Mouse (Mus musculus): ENCODE results near the gene Loxl1. TPM values are rescaled to one million over a fixed set of nuclear protein-coding genes. Genes with fewer than 3 reads are reported as not detected.
"Not testable (repeated sequence)": the region's sequence is repeated elsewhere in the genome, so short reads cannot be mapped to it uniquely, and the experiment has no call there.

Gene Loxl1
- polyA plus RNA-seq, 1 experiment, result 5.1 TPM

GRCm38 (mm10) chr9:58266571-58267011 is 46.4 kb downstream of the Loxl1 start:
- H3K79me3 ChIP-seq (ENCODE audit: low read depth), result no peaks in the 10 kb centered on the region
- H3K79me2 ChIP-seq (ENCODE audit: control insufficient read depth, insufficient read depth), result no peaks in the 10 kb centered on the region
- no peaks in the 10 kb centered on the region for H3K27me3 ChIP-seq (ENCODE audit: control insufficient read depth, insufficient read depth, insufficient read length)
- no peak overlapping the region for H3ac ChIP-seq (ENCODE audit: control insufficient read depth, insufficient read length, low read depth)
- TF ChIP-seq FOSL1 (IDR thresholded peaks at IDR 0.05; ENCODE audit: insufficient read depth, low read length, poor library complexity, severe bottlenecking), result no peak
- no peak overlapping the region for H3K4me3 ChIP-seq (ENCODE audit: insufficient read depth, poor library complexity, severe bottlenecking)
- no peaks in the 10 kb centered on the region for H3K36me3 ChIP-seq (ENCODE audit: control insufficient read depth, insufficient read depth)

DNA sequence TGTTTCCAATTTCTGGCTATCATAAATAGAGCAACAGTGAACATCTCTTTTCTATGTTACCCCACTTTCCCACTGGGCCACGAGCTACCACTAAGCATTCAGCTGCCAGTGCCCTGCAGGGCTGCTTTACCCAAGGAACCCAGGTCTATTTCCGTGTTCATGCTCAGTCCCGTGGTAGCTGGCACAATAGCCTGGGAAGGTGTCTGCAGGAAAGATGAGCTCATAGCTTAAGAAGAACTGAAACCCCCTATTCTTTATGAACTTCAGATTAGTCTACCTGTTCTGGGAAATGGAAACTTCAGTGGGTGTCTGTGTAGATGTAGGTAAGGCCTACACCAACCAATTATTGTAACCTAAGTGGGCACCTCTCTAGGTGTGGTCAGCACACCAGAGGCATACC is 47.6 kb downstream of the Loxl1 start:
- H3K27me3 ChIP-seq (ENCODE audit: control insufficient read depth, insufficient read depth, insufficient read length), result no peaks in the 10 kb centered on the region
- TF ChIP-seq MYOD1 (IDR thresholded peaks at IDR 0.05; ENCODE audit: control insufficient read depth, insufficient read length, low read depth), result no peak
- TF ChIP-seq MAX (IDR thresholded peaks at IDR 0.05), result no peak
- TF ChIP-seq CTCF (IDR thresholded peaks at IDR 0.05; ENCODE audit: control insufficient read depth, insufficient read depth, insufficient read length), result no peak
- no peak for TF ChIP-seq USF1 (IDR thresholded peaks at IDR 0.05; ENCODE audit: low read depth)
- no peak for TF ChIP-seq FOSL1 (IDR thresholded peaks at IDR 0.05; ENCODE audit: insufficient read depth, low read length, poor library complexity, severe bottlenecking)
- TF ChIP-seq CEBPB (IDR thresholded peaks at IDR 0.05; ENCODE audit: low read depth), result no peak
- no peak for TF ChIP-seq MYOG (IDR thresholded peaks at IDR 0.05; ENCODE audit: control insufficient read depth, extremely low read depth, insufficient read length)
- H3ac ChIP-seq (ENCODE audit: control insufficient read depth, insufficient read length, low read depth), result no peak overlapping the region
- no peak overlapping the region for H3K4me3 ChIP-seq (ENCODE audit: insufficient read depth, poor library complexity, severe bottlenecking)
- no peaks in the 10 kb centered on the region for H3K36me3 ChIP-seq (ENCODE audit: control insufficient read depth, insufficient read depth)
- H3K79me3 ChIP-seq (ENCODE audit: low read depth), result no peaks in the 10 kb centered on the region
- no peaks in the 10 kb centered on the region for H3K79me2 ChIP-seq (ENCODE audit: control insufficient read depth, insufficient read depth)

DNA sequence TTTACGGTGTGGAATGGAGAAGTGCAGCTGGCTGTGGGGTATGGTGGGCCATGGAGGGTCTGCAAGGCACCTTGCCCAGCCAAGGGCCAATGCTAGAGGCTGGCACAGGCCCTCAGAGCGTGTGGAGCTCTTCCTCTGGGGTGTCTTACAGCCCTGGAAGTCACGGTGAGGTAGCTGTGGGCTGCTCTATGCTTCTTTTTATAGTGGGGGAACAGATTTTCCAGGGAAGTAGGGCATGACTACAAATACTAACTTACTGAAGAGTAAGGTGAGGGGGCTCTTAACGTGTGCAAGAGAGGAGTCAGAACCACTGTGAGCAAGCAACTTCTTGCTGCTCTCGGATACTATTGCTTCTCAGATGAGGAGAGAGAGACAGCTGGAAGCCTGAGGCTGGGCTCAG is 50.5 kb downstream of the Loxl1 start:
- Histone ChIP-seq H3K27me3 (ENCODE audit: control insufficient read depth, insufficient read depth, insufficient read length) (no peaks in the 10 kb centered on the region), H3K36me3 (ENCODE audit: control insufficient read depth, insufficient read depth) (no peaks in the 10 kb centered on the region), H3ac (ENCODE audit: control insufficient read depth, insufficient read length, low read depth) (no peak overlapping the region), H3K79me2 (ENCODE audit: control insufficient read depth, insufficient read depth) (no peaks in the 10 kb centered on the region), H3K79me3 (ENCODE audit: low read depth) (no peaks in the 10 kb centered on the region), H3K4me3 (ENCODE audit: insufficient read depth, poor library complexity, severe bottlenecking) (no peak overlapping the region)
- TF ChIP-seq MAX (IDR thresholded peaks at IDR 0.05), result no peak
- no peak for TF ChIP-seq FOSL1 (IDR thresholded peaks at IDR 0.05; ENCODE audit: insufficient read depth, low read length, poor library complexity, severe bottlenecking)
- TF ChIP-seq CEBPB (IDR thresholded peaks at IDR 0.05; ENCODE audit: low read depth), result no peak
- TF ChIP-seq MYOD1 (IDR thresholded peaks at IDR 0.05; ENCODE audit: control insufficient read depth, insufficient read length, low read depth), result no peak
- TF ChIP-seq MYOG (IDR thresholded peaks at IDR 0.05; ENCODE audit: control insufficient read depth, extremely low read depth, insufficient read length), result no peak
- TF ChIP-seq CTCF (IDR thresholded peaks at IDR 0.05; ENCODE audit: control insufficient read depth, insufficient read depth, insufficient read length), result no peak
- no peak for TF ChIP-seq USF1 (IDR thresholded peaks at IDR 0.05; ENCODE audit: low read depth)

- Histone ChIP-seq H3K36me3 (ENCODE audit: control insufficient read depth, insufficient read depth) (no peaks in the 10 kb centered on the region), H3K27me3 (ENCODE audit: control insufficient read depth, insufficient read depth, insufficient read length) (no peaks in the 10 kb centered on the region), H3ac (ENCODE audit: control insufficient read depth, insufficient read length, low read depth) (no peak overlapping the region), H3K4me3 (ENCODE audit: insufficient read depth, poor library complexity, severe bottlenecking) (no peak overlapping the region), H3K79me2 (ENCODE audit: control insufficient read depth, insufficient read depth) (no peaks in the 10 kb centered on the region), H3K79me3 (ENCODE audit: low read depth) (no peaks in the 10 kb centered on the region)
- no peak for TF ChIP-seq CTCF (IDR thresholded peaks at IDR 0.05; ENCODE audit: control insufficient read depth, insufficient read depth, insufficient read length)
- no peak for TF ChIP-seq MYOD1 (IDR thresholded peaks at IDR 0.05; ENCODE audit: control insufficient read depth, insufficient read length, low read depth)
- TF ChIP-seq FOSL1 (IDR thresholded peaks at IDR 0.05; ENCODE audit: insufficient read depth, low read length, poor library complexity, severe bottlenecking), result no peak
- TF ChIP-seq CEBPB (IDR thresholded peaks at IDR 0.05; ENCODE audit: low read depth), result no peak
- TF ChIP-seq MYOG (IDR thresholded peaks at IDR 0.05; ENCODE audit: control insufficient read depth, extremely low read depth, insufficient read length), result no peak
- no peak for TF ChIP-seq MAX (IDR thresholded peaks at IDR 0.05)
- TF ChIP-seq USF1 (IDR thresholded peaks at IDR 0.05; ENCODE audit: low read depth), result no peak
These were observed 57.0 kb downstream of the Loxl1 start for GRCm38 (mm10) chr9:58255704-58256685.

GRCm38 (mm10) chr9:58255105-58255504 is 57.9 kb downstream of the Loxl1 start:
- no peaks in the 10 kb centered on the region for H3K79me3 ChIP-seq (ENCODE audit: low read depth)
- TF ChIP-seq MYOD1 (IDR thresholded peaks at IDR 0.05; ENCODE audit: control insufficient read depth, insufficient read length, low read depth) (no peak), USF1 (IDR thresholded peaks at IDR 0.05; ENCODE audit: low read depth) (no peak), CTCF (IDR thresholded peaks at IDR 0.05; ENCODE audit: control insufficient read depth, insufficient read depth, insufficient read length) (no peak), MYOG (IDR thresholded peaks at IDR 0.05; ENCODE audit: control insufficient read depth, extremely low read depth, insufficient read length) (no peak)
- H3K36me3 ChIP-seq (ENCODE audit: control insufficient read depth, insufficient read depth), result no peaks in the 10 kb centered on the region
- H3K27me3 ChIP-seq (ENCODE audit: control insufficient read depth, insufficient read depth, insufficient read length), result no peaks in the 10 kb centered on the region
- no peak overlapping the region for H3K4me3 ChIP-seq (ENCODE audit: insufficient read depth, poor library complexity, severe bottlenecking)
- H3ac ChIP-seq (ENCODE audit: control insufficient read depth, insufficient read length, low read depth), result no peak overlapping the region
- H3K79me2 ChIP-seq (ENCODE audit: control insufficient read depth, insufficient read depth), result no peaks in the 10 kb centered on the region

DNA sequence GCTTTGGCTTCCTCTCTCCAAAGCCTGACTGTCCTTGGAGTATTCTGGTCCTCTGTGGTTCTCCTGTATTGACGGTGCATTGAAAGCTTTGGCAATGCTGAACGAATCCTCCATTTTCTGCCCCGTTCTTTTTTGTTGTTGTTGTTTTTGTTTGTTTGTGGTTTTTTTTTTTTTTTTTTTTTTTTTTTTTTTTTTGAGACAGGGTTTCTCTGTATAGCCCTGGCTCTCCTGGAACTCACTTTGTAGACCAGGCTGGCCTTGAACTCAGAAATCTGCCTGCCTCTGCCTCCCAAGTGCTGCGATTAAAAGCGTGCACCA is 59.2 kb downstream of the Loxl1 start:
- H3K79me2 ChIP-seq (ENCODE audit: control insufficient read depth, insufficient read depth); H3K27me3 ChIP-seq (ENCODE audit: control insufficient read depth, insufficient read depth, insufficient read length); H3K36me3 ChIP-seq (ENCODE audit: control insufficient read depth, insufficient read depth); H3K79me3 ChIP-seq (ENCODE audit: low read depth): not testable (repeated sequence)
- Histone ChIP-seq H3ac (ENCODE audit: control insufficient read depth, insufficient read length, low read depth) (peak overlapping the region; percentile 62), H3K4me3 (ENCODE audit: insufficient read depth, poor library complexity, severe bottlenecking) (peak overlapping the region; percentile 41)
